Mouse (Mus musculus): Measurements from ENCODE around the gene Vmn2r89. TPM values are rescaled to one million over a fixed set of nuclear protein-coding genes. Genes with fewer than 3 reads are reported as not detected.

Gene Vmn2r89
- polyA plus RNA-seq, 1 experiment, result not detected

DNA sequence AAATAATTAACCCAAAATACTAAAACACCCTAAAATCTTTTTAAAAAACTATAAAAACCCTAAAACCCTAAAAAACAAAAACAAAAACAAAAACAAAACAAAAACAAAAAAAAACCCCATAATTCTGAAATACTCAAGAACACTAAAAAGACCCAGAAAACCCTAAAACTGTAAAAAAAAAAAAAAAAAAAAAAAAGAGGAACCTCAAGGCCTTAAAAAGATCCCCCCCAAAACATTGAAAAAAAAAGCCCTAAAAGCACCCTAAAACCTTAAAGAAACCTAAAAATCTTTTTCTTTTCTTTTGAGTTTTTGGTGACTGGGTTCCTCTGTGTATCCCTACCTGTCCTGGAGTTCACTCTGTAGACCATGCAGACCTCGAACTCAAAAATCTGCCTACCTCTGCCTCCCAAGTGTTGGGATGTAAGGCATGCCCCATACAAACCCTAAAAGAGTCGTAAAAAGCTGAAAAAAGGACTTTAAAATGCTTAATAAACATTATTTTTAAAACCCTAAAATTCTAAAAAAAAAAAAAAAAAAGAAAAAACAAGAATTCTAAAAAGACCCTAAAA, 48.1 kb downstream of the Vmn2r89 start:
- no peak overlapping the region for H3K27ac ChIP-seq (ENCODE audit: control insufficient read depth, insufficient read depth, low read depth, low read length)
- H3K36me3 ChIP-seq (ENCODE audit: control insufficient read depth, insufficient read depth, low read length), result no peaks in the 10 kb centered on the region
- TF ChIP-seq CTCF (IDR thresholded peaks at IDR 0.05; ENCODE audit: control insufficient read depth, insufficient read depth, insufficient replicate concordance, low read depth, low read length) (no peak), POLR2A (IDR thresholded peaks at IDR 0.05; ENCODE audit: control insufficient read depth, low read depth, low read length) (no peak)
- no peaks in the 10 kb centered on the region for H3K27me3 ChIP-seq (ENCODE audit: control insufficient read depth, insufficient read depth, low read length)
- no peak overlapping the region for H3K4me3 ChIP-seq (ENCODE audit: control insufficient read depth, low read depth, low read length)
- H3K4me1 ChIP-seq (ENCODE audit: control insufficient read depth, insufficient read depth, low read length), result no peaks in the 10 kb centered on the region

DNA sequence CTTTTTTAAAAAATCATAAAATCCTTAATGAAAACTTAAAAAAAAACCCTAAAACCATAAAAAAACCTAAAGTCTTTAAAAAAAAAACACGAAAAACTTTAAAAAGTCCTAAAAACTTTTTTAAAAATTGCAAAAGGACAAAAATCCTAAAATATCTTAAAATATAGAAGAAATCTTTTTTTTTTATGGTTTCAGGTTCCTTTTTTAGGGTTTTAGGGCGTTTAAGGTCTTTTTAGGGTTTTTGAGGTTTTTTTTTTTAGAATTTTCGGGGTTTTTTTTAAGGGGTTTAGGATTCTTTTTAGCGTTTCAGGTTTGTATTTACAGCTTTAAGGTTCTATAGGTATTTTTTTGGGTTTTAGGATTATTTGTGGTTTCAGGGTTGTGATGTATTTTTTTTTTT, 48.8 kb downstream of the Vmn2r89 start:
- Histone ChIP-seq H3K36me3 (ENCODE audit: control insufficient read depth, insufficient read depth, low read length) (no peaks in the 10 kb centered on the region), H3K4me1 (ENCODE audit: control insufficient read depth, insufficient read depth, low read length) (no peaks in the 10 kb centered on the region), H3K4me3 (ENCODE audit: control insufficient read depth, low read depth, low read length) (no peak overlapping the region), H3K27ac (ENCODE audit: control insufficient read depth, insufficient read depth, low read depth, low read length) (no peak overlapping the region), H3K27me3 (ENCODE audit: control insufficient read depth, insufficient read depth, low read length) (no peaks in the 10 kb centered on the region)
- TF ChIP-seq POLR2A (IDR thresholded peaks at IDR 0.05; ENCODE audit: control insufficient read depth, low read depth, low read length), result no peak
- TF ChIP-seq CTCF (IDR thresholded peaks at IDR 0.05; ENCODE audit: control insufficient read depth, insufficient read depth, insufficient replicate concordance, low read depth, low read length), result no peak

DNA sequence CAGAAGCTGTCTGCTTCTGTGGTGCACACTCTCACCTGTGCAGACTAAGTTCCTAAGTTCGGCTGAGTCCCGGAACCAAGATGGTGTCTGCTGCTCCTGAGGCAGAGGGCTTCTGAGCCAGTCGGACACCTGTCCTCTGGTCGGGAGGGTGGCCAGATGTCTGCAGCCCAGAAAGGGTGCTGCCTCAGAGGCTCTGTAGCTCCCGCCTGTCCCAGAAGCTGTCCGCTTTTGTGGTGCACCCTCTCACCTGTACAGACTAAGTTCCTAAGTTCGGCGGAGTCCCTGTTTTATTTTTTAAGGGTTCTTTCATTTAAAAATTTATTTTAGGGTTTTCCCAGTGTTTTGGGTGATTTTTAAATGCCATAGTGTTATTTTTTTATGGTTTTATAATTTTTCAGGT, 55.8 kb downstream of the Vmn2r89 start:
- Histone ChIP-seq H3K27me3 (ENCODE audit: control insufficient read depth, insufficient read depth, low read length) (no peaks in the 10 kb centered on the region), H3K4me3 (ENCODE audit: control insufficient read depth, low read depth, low read length) (no peak overlapping the region), H3K4me1 (ENCODE audit: control insufficient read depth, insufficient read depth, low read length) (no peaks in the 10 kb centered on the region), H3K27ac (ENCODE audit: control insufficient read depth, insufficient read depth, low read depth, low read length) (no peak overlapping the region), H3K36me3 (ENCODE audit: control insufficient read depth, insufficient read depth, low read length) (no peaks in the 10 kb centered on the region)
- TF ChIP-seq POLR2A (IDR thresholded peaks at IDR 0.05; ENCODE audit: control insufficient read depth, low read depth, low read length) (no peak), CTCF (IDR thresholded peaks at IDR 0.05; ENCODE audit: control insufficient read depth, insufficient read depth, insufficient replicate concordance, low read depth, low read length) (no peak)

Other genes with a start within 250 kb of the Vmn2r89 start
- not detected in 2 replicates for gene Ear14, start 248.5 kb upstream of the Vmn2r89 start, polyA plus RNA-seq (2012; rRNA removed)
- 0.17 TPM in 1 of 2 replicates, not detected in the other for gene Rnase2a, start 195.7 kb upstream of the Vmn2r89 start, polyA plus RNA-seq (2012; rRNA removed)
- gene Gm7247, start 90.1 kb upstream of the Vmn2r89 start, polyA plus RNA-seq (2012; rRNA removed), result not detected in 2 replicates
- gene Vmn2r88, start 41.0 kb upstream of the Vmn2r89 start, polyA plus RNA-seq (2012; rRNA removed), result 0.51 TPM in 2 replicates
- gene Gm5622, start 100.9 kb downstream of the Vmn2r89 start, polyA plus RNA-seq (2012; rRNA removed), result 2.7 and 2.9 TPM in 2 replicates
- gene Gm17175, start 122.2 kb downstream of the Vmn2r89 start, polyA plus RNA-seq (2012; rRNA removed), result 0.42 and 0.83 TPM in 2 replicates
- gene Gm17174, start 140.3 kb downstream of the Vmn2r89 start, polyA plus RNA-seq (2012; rRNA removed), result 1.7 and 2.3 TPM in 2 replicates
- gene Gm17078, start 159.5 kb downstream of the Vmn2r89 start, polyA plus RNA-seq (2012; rRNA removed), result 0.26 and 0.38 TPM in 2 replicates
- 7.9 and 12.8 TPM in 2 replicates for gene Gm4181, start 183.8 kb downstream of the Vmn2r89 start, polyA plus RNA-seq (2012; rRNA removed)
- gene Gm17079, start 243.6 kb downstream of the Vmn2r89 start, polyA plus RNA-seq (2012; rRNA removed), result 1.9 and 2.2 TPM in 2 replicates

Measured in testis, adult 2 months (tissue).